Mouse (Mus musculus) hindbrain, embryonic 16.5 days (tissue): ENCODE measurements around the gene Use1. TPM values are rescaled to one million over a fixed set of nuclear protein-coding genes. Genes with fewer than 3 reads are reported as not detected.

Experiments
- ATAC-seq: fragments of 200-750 bp; cut with Nextera tagmentation; 2 replicates; pipeline ENCODE4 v1.8.0; 2017; ENCODE audit warnings: moderate TSS enrichment, moderate library complexity
- H3K27ac ChIP-seq: fragments of 300-500 bp; sonication (generic); 2 replicates; pipeline ENCODE4 v1.5.1; 2014; ENCODE audit warnings: low read depth, mild to moderate bottlenecking, control low read depth, low read length, moderate library complexity
- H3K27me3 ChIP-seq: fragments of 300-500 bp; sonication (generic); replicated peaks from 2 replicates; pipeline ENCODE4 v1.6.1; 2014; ENCODE audit warnings: low read length; ENCODE audit not compliant: control insufficient read depth, insufficient read depth
- H3K36me3 ChIP-seq: fragments of 300-500 bp; sonication (generic); 2 replicates; pipeline ENCODE4 v1.6.1; 2014; ENCODE audit warnings: mild to moderate bottlenecking, low read length, moderate library complexity, mixed read lengths; ENCODE audit not compliant: control insufficient read depth, insufficient read depth
- H3K4me1 ChIP-seq: fragments of 300-500 bp; sonication (generic); 2 replicates; pipeline ENCODE4 v1.6.1; 2014; ENCODE audit warnings: low read depth, low read length; ENCODE audit not compliant: control insufficient read depth, insufficient read depth
- H3K4me2 ChIP-seq: fragments of 300-500 bp; sonication (generic); 2 replicates; pipeline ENCODE4 v1.6.1; 2014; ENCODE audit warnings: mild to moderate bottlenecking, low read length, control low read depth, moderate library complexity
- H3K4me3 ChIP-seq: fragments of 300-500 bp; sonication (generic); 2 replicates; pipeline ENCODE4 v1.5.1; 2014; ENCODE audit warnings: mild to moderate bottlenecking, low read length, control low read depth, moderate library complexity
- H3K9ac ChIP-seq: fragments of 300-500 bp; sonication (generic); 2 replicates; pipeline ENCODE4 v1.6.1; 2014; ENCODE audit warnings: low read depth, mild to moderate bottlenecking, control low read depth, low read length, moderate library complexity
- H3K9me3 ChIP-seq: fragments of 300-500 bp; sonication (generic); 2 replicates; pipeline ENCODE4 v1.6.1; 2014; ENCODE audit warnings: mild to moderate bottlenecking, low read length, moderate library complexity; ENCODE audit not compliant: control insufficient read depth
- WGBS: fragments of 180-500 bp; shearing (Covaris S2); extraction: QIAGEN DNeasy Blood & Tissue Kit; methylation state at CpG from one replicate; pipeline ENCODE4 v1.1.7; 2014; 5-methylcytosine and 5-hydroxymethylcytosine counted together
- polyA plus RNA-seq: library from polyadenylated mRNA; unstranded; fragments of >200 nt; fragmentation: Nextera tagmentation; extraction: Ambion mirVana; gene quantifications from 2 replicates; pipeline ENCODE4 v1.2.1, GENCODE M21; 2015

Use1 gene
- polyA plus RNA-seq, 1 experiment from 2014 or later: 120 TPM

- peaks cover 35% of the 10 kb centered on the region for H3K4me1 ChIP-seq
- no peak overlapping the region for H3K9ac ChIP-seq
- H3K27me3 ChIP-seq: no peaks in the 10 kb centered on the region
- no peak overlapping the region for H3K27ac ChIP-seq
- peaks cover 14% of the 10 kb centered on the region for H3K36me3 ChIP-seq
- H3K9me3 ChIP-seq: no peaks in the 10 kb centered on the region
- no peak overlapping the region for H3K4me2 ChIP-seq
- no peak for ATAC-seq
- no peak overlapping the region for H3K4me3 ChIP-seq
- WGBS: 80% methylated on average over 17 of the region's 17 CpGs
Measured at GRCm38 (mm10) chr8:71374616-71375206, 8.1 kb downstream of the Use1 start.

GRCm38 (mm10) chr8:71375581-71376422, 9.2 kb downstream of the Use1 start:
- H3K4me3 ChIP-seq: peak overlapping the region; percentile 43
- H3K9me3 ChIP-seq: no peaks in the 10 kb centered on the region
- ATAC-seq: peak; percentile 2; the same call in 1 of the 2 replicates
- H3K4me1 ChIP-seq: peaks cover 41% of the 10 kb centered on the region
- no peaks in the 10 kb centered on the region for H3K27me3 ChIP-seq
- H3K4me2 ChIP-seq: peak overlapping the region; percentile 63
- WGBS: 5% methylated on average over 49 of the region's 74 CpGs
- H3K36me3 ChIP-seq: peaks cover 13% of the 10 kb centered on the region; the same call in 1 of the 2 replicates
- H3K27ac ChIP-seq: peak overlapping the region; percentile 79
- H3K9ac ChIP-seq: peak overlapping the region; percentile 70

GRCm38 (mm10) chr8:71376423-71377030, 9.9 kb downstream of the Use1 start:
- peaks cover 43% of the 10 kb centered on the region for H3K4me1 ChIP-seq
- WGBS: 25% methylated on average over 8 of the region's 8 CpGs
- peak overlapping the region; percentile 70 for H3K9ac ChIP-seq
- no peaks in the 10 kb centered on the region for H3K27me3 ChIP-seq
- ATAC-seq: no peak
- peak overlapping the region; percentile 63 for H3K4me2 ChIP-seq
- peaks cover 13% of the 10 kb centered on the region; the same call in 1 of the 2 replicates for H3K36me3 ChIP-seq
- H3K4me3 ChIP-seq: peak overlapping the region; percentile 43
- H3K27ac ChIP-seq: peak overlapping the region; percentile 79; the same call in 1 of the 2 replicates
- H3K9me3 ChIP-seq: no peaks in the 10 kb centered on the region

GRCm38 (mm10) chr8:71379008-71379407, 12.4 kb downstream of the Use1 start:
- Histone ChIP-seq H3K36me3 (peaks cover 9% of the 10 kb centered on the region; the same call in 1 of the 2 replicates), H3K9me3 (no peaks in the 10 kb centered on the region), H3K9ac (peak overlapping the region; percentile 38; the same call in 1 of the 2 replicates), H3K4me2 (peak overlapping the region; percentile 100), H3K27me3 (no peaks in the 10 kb centered on the region), H3K4me1 (peaks cover 50% of the 10 kb centered on the region), H3K4me3 (no peak overlapping the region; the same call in 1 of the 2 replicates), H3K27ac (no peak overlapping the region)
- ATAC-seq: no peak
- WGBS: 42% methylated on average over 4 of the region's 4 CpGs

GRCm38 (mm10) chr8:71379512-71380075, 12.9 kb downstream of the Use1 start:
- Histone ChIP-seq H3K27me3 (no peaks in the 10 kb centered on the region), H3K27ac (no peak overlapping the region), H3K4me2 (peak overlapping the region; percentile 100), H3K4me3 (peak overlapping the region; percentile 83), H3K9me3 (no peaks in the 10 kb centered on the region), H3K36me3 (peaks cover 5% of the 10 kb centered on the region; the same call in 1 of the 2 replicates), H3K4me1 (peaks cover 50% of the 10 kb centered on the region), H3K9ac (peak overlapping the region; percentile 88)
- no peak for ATAC-seq
- WGBS: 38% methylated on average over 3 of the region's 3 CpGs

GRCm38 (mm10) chr8:71380178-71381171, 13.8 kb downstream of the Use1 start:
- Histone ChIP-seq H3K9ac (peak overlapping the region; percentile 88), H3K9me3 (no peaks in the 10 kb centered on the region), H3K4me3 (peak overlapping the region; percentile 83), H3K27ac (no peak overlapping the region), H3K4me2 (peak overlapping the region; percentile 100), H3K27me3 (no peaks in the 10 kb centered on the region), H3K4me1 (peaks cover 48% of the 10 kb centered on the region), H3K36me3 (peaks cover 3% of the 10 kb centered on the region; the same call in 1 of the 2 replicates)
- under 1% methylated on average over 71 of the region's 72 CpGs for WGBS
- ATAC-seq: no peak; the same call in 1 of the 2 replicates

GRCm38 (mm10) chr8:71381421-71381970, 14.8 kb downstream of the Use1 start, which contains the start of gene Nr2f6:
Gene Nr2f6, minus strand, starts transcription at chr8:71381960.
- Histone ChIP-seq H3K4me2 (peak within 1 kb of the TSS; percentile 100), H3K27ac (peak within 1 kb of the TSS; percentile 87), H3K4me3 (peak within 1 kb of the TSS; percentile 83), H3K9me3 (no peaks in the 10 kb centered on the region), H3K36me3 (peaks cover 3% of the 10 kb centered on the region; the same call in 1 of the 2 replicates), H3K27me3 (no peaks in the 10 kb centered on the region), H3K4me1 (peaks cover 38% of the 10 kb centered on the region), H3K9ac (peak within 1 kb of the TSS; percentile 88)
- WGBS: under 1% methylated on average over 72 of the region's 89 CpGs
- peak; percentile 72 for ATAC-seq
